Comparison of ENCODE assay signal across 16 mouse cellular contexts in the genomic region with DNA sequence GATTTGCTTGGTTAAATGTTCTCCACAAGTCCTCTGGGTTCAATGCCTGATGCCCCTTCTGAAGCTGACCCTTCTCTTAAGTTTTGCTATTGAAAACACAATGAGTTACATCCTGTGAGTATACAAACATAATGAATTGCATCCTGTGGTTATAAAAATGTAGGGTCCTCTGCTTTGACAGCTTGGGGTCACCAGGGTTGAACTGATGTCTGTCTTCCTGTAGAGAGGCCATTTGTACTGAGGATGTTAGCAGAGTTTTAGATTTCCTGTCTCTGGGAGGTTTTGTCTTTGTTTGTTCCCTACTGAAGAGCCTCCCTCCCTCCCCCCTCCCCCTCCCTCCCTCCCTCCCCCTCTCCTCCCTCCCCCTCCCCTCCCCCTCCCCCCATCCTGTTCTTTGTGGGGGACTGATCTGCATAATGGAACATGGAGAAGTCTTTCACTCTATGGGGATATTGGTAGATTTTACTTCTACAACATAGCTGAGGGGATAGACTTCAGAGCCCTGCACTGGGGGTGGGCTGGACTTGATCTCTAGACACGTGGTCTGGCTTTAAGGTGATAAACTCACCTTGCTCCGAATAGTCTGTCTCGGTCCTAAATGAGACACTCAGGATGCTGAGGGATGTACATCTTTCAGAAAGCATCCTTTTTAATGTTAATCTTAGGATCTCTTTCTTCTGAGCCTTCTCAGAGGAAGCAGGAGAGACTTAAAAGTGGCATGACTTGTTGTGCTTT.
A peak's percentile ranks its signal among the peaks of the same experiment; 100 is the strongest.
DNase-seq lines count a peak whose midpoint lies in the region; ATAC-seq and TF ChIP-seq lines count a peak whose summit lies in the region.
"Had no signal": no experiment of that assay in that cellular context is flagged by ENCODE, and none has a peak within 500 bp of the region (broad histone marks: within the 10 kb centered on the region; RNA-seq: fewer than 3 reads in every experiment).

No protein-coding gene starts in this region.

- no peak for TF ChIP-seq CTCF in lung, embryonic 14.5 days (IDR thresholded peaks at IDR 0.05; ENCODE audit: low read depth)

- H3K9ac ChIP-seq in lung, embryonic 14.5 days: no peak overlapping the region
- no peak overlapping the region for H3K9ac ChIP-seq in embryonic facial prominence, embryonic 15.5 days

- no peak overlapping the region for H3K4me3 ChIP-seq in lung, embryonic 14.5 days (ENCODE audit: low read depth, low read length)
- no peak overlapping the region for H3K4me3 ChIP-seq in embryonic facial prominence, embryonic 15.5 days (replicated peaks)

- DNase-seq in lung, embryonic 14.5 days: peak; percentile 52
- no peak for DNase-seq in lung, postnatal 4 days
- peak; percentile 3 for DNase-seq in thymus, postnatal 25 days
- no peak for DNase-seq in thymus, adult 18-20 months
- DNase-seq in B cell, adult 2 months: no peak
- DNase-seq in retina, postnatal 1 day: no peak
- DNase-seq: cerebellum, adult 18-20 months; gastrocnemius, postnatal 36 days; heart, postnatal 36 days; layer of hippocampus, adult 9-11 months; liver; lung, adult 18-20 months had no signal

- no peaks in the 10 kb centered on the region for H3K27me3 ChIP-seq in lung, embryonic 14.5 days (ENCODE audit: insufficient read depth, low read length)
- no peaks in the 10 kb centered on the region for H3K27me3 ChIP-seq in embryonic facial prominence, embryonic 15.5 days
- H3K27me3 ChIP-seq: Patski had no signal

- H3K27ac ChIP-seq in lung, embryonic 14.5 days (ENCODE audit: low read depth): peak overlapping the region; percentile 38; the same call in 1 of the 2 replicates
- H3K27ac ChIP-seq in embryonic facial prominence, embryonic 15.5 days (replicated peaks): peak overlapping the region; percentile 75

- no peaks in the 10 kb centered on the region for H3K36me3 ChIP-seq in lung, embryonic 14.5 days (ENCODE audit: insufficient read depth)
- no peaks in the 10 kb centered on the region for H3K36me3 ChIP-seq in embryonic facial prominence, embryonic 15.5 days

- no peak overlapping the region for H3K4me2 ChIP-seq in lung, embryonic 14.5 days
- H3K4me2 ChIP-seq in embryonic facial prominence, embryonic 15.5 days (replicated peaks): no peak overlapping the region
- H3K4me2 ChIP-seq: heart, embryonic 11.5 days had no signal

- ATAC-seq in lung, embryonic 14.5 days (ENCODE audit: insufficient read depth): peak; percentile 21; the same call in 1 of the 2 replicates
- no peak for ATAC-seq in embryonic facial prominence, embryonic 15.5 days (ENCODE audit: insufficient number of reproducible peaks, low FRiP score, low TSS enrichment, low read depth)
- ATAC-seq: hindbrain, embryonic 16.5 days; Patski had no signal

- 54% methylated on average over 3 of the region's 3 CpGs for WGBS in lung, embryonic 14.5 days
- WGBS in embryonic facial prominence, embryonic 15.5 days: 44% methylated on average over 3 of the region's 3 CpGs

- peaks cover 4% of the 10 kb centered on the region; the same call in 1 of the 2 replicates for H3K4me1 ChIP-seq in lung, embryonic 14.5 days (ENCODE audit: insufficient read depth)
- peaks cover 16% of the 10 kb centered on the region for H3K4me1 ChIP-seq in embryonic facial prominence, embryonic 15.5 days

- no peaks in the 10 kb centered on the region for H3K9me3 ChIP-seq in lung, embryonic 14.5 days (ENCODE audit: low read depth, low read length)
- H3K9me3 ChIP-seq in embryonic facial prominence, embryonic 15.5 days (replicated peaks): no peaks in the 10 kb centered on the region

Comparison
In these comparisons a context has a peak if more than half of its experiments do, and no peak if none do; other contexts are left out.
1. DNase-seq: peak in lung, embryonic 14.5 days (single experiment) and thymus, postnatal 25 days (single experiment); none in lung, postnatal 4 days (0 of 2), thymus, adult 18-20 months (0 of 2), B cell, adult 2 months (0 of 2) and retina, postnatal 1 day (single experiment).